Mouse (Mus musculus): ENCODE data around the gene A530016L24Rik. TPM values are rescaled to one million over a fixed set of nuclear protein-coding genes. Genes with fewer than 3 reads are reported as not detected.

The A530016L24Rik gene
- total and polyA plus RNA-seq, 3 experiments, result not detected

DNA sequence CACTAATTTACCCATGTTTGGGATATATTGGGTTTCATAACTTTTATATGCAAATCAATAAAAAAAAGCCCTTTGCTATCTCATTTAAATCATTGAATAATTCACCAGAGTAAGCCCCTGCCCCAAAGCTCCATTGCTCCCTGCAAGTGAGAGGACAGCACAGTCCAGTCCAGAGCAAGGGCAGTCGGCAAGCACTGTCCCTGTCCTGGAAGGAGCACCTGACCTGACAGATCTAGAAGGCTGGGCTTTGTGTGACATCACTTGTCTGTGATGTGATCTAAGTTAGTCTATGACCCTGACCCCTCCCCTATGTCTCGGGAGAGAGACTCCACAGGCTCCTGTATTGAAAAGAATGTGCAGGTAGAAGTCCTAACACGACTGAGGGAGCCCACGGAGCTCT is 44.5 kb downstream of the A530016L24Rik start:
- no peak for DNase-seq (ENCODE audit: extremely low read depth)
- Histone ChIP-seq H3K4me2 (ENCODE audit: insufficient read depth, low read depth, poor library complexity, severe bottlenecking) (no peak overlapping the region), H3K9me3 (replicated peaks; ENCODE audit: low read length) (no peaks in the 10 kb centered on the region), H3K79me2 (replicated peaks; ENCODE audit: control insufficient read depth, extremely low read depth, insufficient read depth, poor library complexity, severe bottlenecking) (no peaks in the 10 kb centered on the region), H3K4me3 (replicated peaks in 1 of 3; ENCODE audit: low read depth in 2 of 3, low read length in 2 of 3, poor library complexity in 1 of 3) (no peak overlapping the region), H3K36me3 (replicated peaks in 1 of 2; ENCODE audit: control insufficient read depth in 1 of 2, insufficient read depth in 1 of 2, low read length in 1 of 2) (no peaks in the 10 kb centered on the region), H3K27ac (ENCODE audit: insufficient read depth, low read depth) (no peak overlapping the region), H3K9ac (ENCODE audit: insufficient read depth, low read depth) (no peak overlapping the region), H3K27me3 (replicated peaks) (peaks cover 90% of the 10 kb centered on the region), H3K4me1 (ENCODE audit: control insufficient read depth in 1 of 2, insufficient read depth in 2 of 2) (no peaks in the 10 kb centered on the region)
- in situ Hi-C loops (cut with MboI; ENCODE audit: low pct_ligation_motif_present, low pct_unique_long_range_greater_than_20kb, low sequenced_read_pairs) (loop anchor here (10.0 kb wide), 1 partner anchor 389 kb away; the partner anchor contains the start of gene Kif26a), dilution Hi-C loops (cut with MboI; ENCODE audit: extremely low pct_ligation_motif_present, extremely low pct_unique_long_range_greater_than_20kb, low sequenced_read_pairs) (no loop called here)
- TF ChIP-seq SMC3 (IDR thresholded peaks at IDR 0.05; ENCODE audit: low read depth, low read length) (no peak), SIN3A (IDR thresholded peaks at IDR 0.05; ENCODE audit: low read length) (no peak), RCOR1 (conservative IDR thresholded peaks at IDR 0.05; ENCODE audit: low read depth, low read length) (no peak), JUN (IDR thresholded peaks at IDR 0.05; ENCODE audit: insufficient read depth, low read depth, low read length) (no peak), ETS1 (conservative IDR thresholded peaks at IDR 0.05; ENCODE audit: low read depth, low read length) (no peak), MAZ (IDR thresholded peaks at IDR 0.05; ENCODE audit: low read depth, low read length) (no peak), GABPA (IDR thresholded peaks at IDR 0.05; ENCODE audit: insufficient replicate concordance, low read depth, low read length) (no peak), IRF4 (IDR thresholded peaks at IDR 0.05; ENCODE audit: low read depth, low read length) (no peak), MEF2A (IDR thresholded peaks at IDR 0.05; ENCODE audit: borderline replicate concordance, low read depth, low read length) (no peak), ZMIZ1 (IDR thresholded peaks at IDR 0.05; ENCODE audit: low read depth, low read length) (no peak)

DNA sequence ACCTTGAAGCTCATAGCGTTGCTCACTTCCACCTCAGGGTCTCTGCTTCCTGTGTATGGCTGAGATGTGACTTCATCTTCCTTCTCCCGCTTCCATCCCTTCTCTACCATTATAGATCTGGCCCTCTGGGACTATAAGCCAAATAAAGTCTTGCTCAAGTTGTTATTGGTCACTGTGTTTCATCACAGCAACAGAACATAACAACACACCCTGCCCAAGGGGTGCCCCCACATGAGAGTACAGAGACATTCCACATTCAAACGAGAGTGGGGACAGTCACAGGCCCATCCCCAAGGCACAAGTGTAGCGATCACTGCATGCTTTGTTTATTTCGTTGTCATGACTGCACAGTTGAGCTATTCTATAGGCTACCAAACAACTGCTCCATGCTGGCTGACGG is 48.0 kb downstream of the A530016L24Rik start:
- dilution Hi-C loops (cut with MboI; ENCODE audit: extremely low pct_ligation_motif_present, extremely low pct_unique_long_range_greater_than_20kb, low sequenced_read_pairs), result no loop called here
- peaks cover 97% of the 10 kb centered on the region for H3K27me3 ChIP-seq (replicated peaks)
- no peak overlapping the region for H3K4me2 ChIP-seq (ENCODE audit: insufficient read depth, low read depth, poor library complexity, severe bottlenecking)
- no peak overlapping the region for H3K9ac ChIP-seq (ENCODE audit: insufficient read depth, low read depth)
- in situ Hi-C loops (cut with MboI; ENCODE audit: low pct_ligation_motif_present, low pct_unique_long_range_greater_than_20kb, low sequenced_read_pairs), result loop anchor here (10.0 kb wide), 1 partner anchor 392 kb away; the partner anchor contains the start of gene Kif26a
- H3K36me3 ChIP-seq (replicated peaks in 1 of 2; ENCODE audit: control insufficient read depth in 1 of 2, insufficient read depth in 1 of 2, low read length in 1 of 2), result no peaks in the 10 kb centered on the region
- no peaks in the 10 kb centered on the region for H3K79me2 ChIP-seq (replicated peaks; ENCODE audit: control insufficient read depth, extremely low read depth, insufficient read depth, poor library complexity, severe bottlenecking)
- H3K9me3 ChIP-seq (replicated peaks; ENCODE audit: low read length), result no peaks in the 10 kb centered on the region
- no peak overlapping the region for H3K27ac ChIP-seq (ENCODE audit: insufficient read depth, low read depth)
- no peaks in the 10 kb centered on the region for H3K4me1 ChIP-seq (ENCODE audit: control insufficient read depth in 1 of 2, insufficient read depth in 2 of 2)
- H3K4me3 ChIP-seq (replicated peaks in 1 of 3; ENCODE audit: low read depth in 2 of 3, low read length in 2 of 3, poor library complexity in 1 of 3), result no peak overlapping the region
- no peak for TF ChIP-seq JUN (IDR thresholded peaks at IDR 0.05; ENCODE audit: insufficient read depth, low read depth, low read length)
- TF ChIP-seq RCOR1 (conservative IDR thresholded peaks at IDR 0.05; ENCODE audit: low read depth, low read length), result no peak
- TF ChIP-seq MAX (IDR thresholded peaks at IDR 0.05; ENCODE audit: low read length), result no peak
- TF ChIP-seq SIN3A (IDR thresholded peaks at IDR 0.05; ENCODE audit: low read length), result no peak
- no peak for TF ChIP-seq MEF2A (IDR thresholded peaks at IDR 0.05; ENCODE audit: borderline replicate concordance, low read depth, low read length)
- TF ChIP-seq SMC3 (IDR thresholded peaks at IDR 0.05; ENCODE audit: low read depth, low read length), result no peak
- TF ChIP-seq E2F4 (IDR thresholded peaks at IDR 0.05; ENCODE audit: insufficient replicate concordance, low read depth, low read length), result no peak
- no peak for TF ChIP-seq ZC3H11A (IDR thresholded peaks at IDR 0.05; ENCODE audit: low read depth, low read length)
- TF ChIP-seq USF2 (conservative IDR thresholded peaks at IDR 0.05; ENCODE audit: low read depth, low read length), result no peak
- TF ChIP-seq POLR2A (IDR thresholded peaks at IDR 0.05; ENCODE audit: low read depth, low read length), result no peak
- no peak for TF ChIP-seq MAFK (IDR thresholded peaks at IDR 0.05; ENCODE audit: insufficient replicate concordance, low read length)
- no peak for TF ChIP-seq ZNF384 (IDR thresholded peaks at IDR 0.05; ENCODE audit: low read depth, low read length)
- no peak for TF ChIP-seq ELF1 (IDR thresholded peaks at IDR 0.05; ENCODE audit: low read depth, low read length)
- TF ChIP-seq RAD21 (IDR thresholded peaks at IDR 0.05; ENCODE audit: low read depth, low read length), result no peak
- TF ChIP-seq EP300 (IDR thresholded peaks at IDR 0.05; ENCODE audit: low read length), result no peak
- no peak for DNase-seq (ENCODE audit: extremely low read depth)

Measured in CH12.LX (cell line).